Mouse (Mus musculus): ENCODE measurements around the gene Cytip. TPM values are rescaled to one million over a fixed set of nuclear protein-coding genes. Genes with fewer than 3 reads are reported as not detected.

Cytip gene
- total RNA-seq, 2 experiments from 2014 or later = 0.28 to 0.42 TPM

- intact Hi-C loops (cut with DNase I) = no loop called here
- DNase-seq = no peak
- Histone ChIP-seq H3K27ac (no peak overlapping the region), H3K4me3 (no peak overlapping the region)
- no peak for TF ChIP-seq CTCF (IDR thresholded peaks at IDR 0.05)
Observed at GRCm38 (mm10) chr2:58158107-58158506, 37.2 kb downstream of the Cytip start.

- DNase-seq = no peak
- TF ChIP-seq CTCF (IDR thresholded peaks at IDR 0.05) = no peak
- H3K27ac ChIP-seq = no peak overlapping the region
- no peak overlapping the region for H3K4me3 ChIP-seq
- intact Hi-C loops (cut with DNase I) = no loop called here
Observed at GRCm38 (mm10) chr2:58157466-58157865, 37.9 kb downstream of the Cytip start.

GRCm38 (mm10) chr2:58156495-58157392, 38.6 kb downstream of the Cytip start:
- H3K27ac ChIP-seq = no peak overlapping the region
- TF ChIP-seq CTCF (IDR thresholded peaks at IDR 0.05) = no peak
- H3K4me3 ChIP-seq = no peak overlapping the region
- intact Hi-C loops (cut with DNase I) = no loop called here
- DNase-seq = no peak

- intact Hi-C loops (cut with DNase I) = no loop called here
- Histone ChIP-seq H3K27ac (no peak overlapping the region), H3K4me3 (no peak overlapping the region)
- TF ChIP-seq CTCF (IDR thresholded peaks at IDR 0.05) = no peak
- DNase-seq = no peak
Observed at GRCm38 (mm10) chr2:58156108-58156415, 39.3 kb downstream of the Cytip start.

GRCm38 (mm10) chr2:58155271-58156107, 39.8 kb downstream of the Cytip start:
- Histone ChIP-seq H3K27ac (no peak overlapping the region), H3K4me3 (no peak overlapping the region)
- DNase-seq = no peak
- intact Hi-C loops (cut with DNase I) = no loop called here
- TF ChIP-seq CTCF (IDR thresholded peaks at IDR 0.05) = no peak

GRCm38 (mm10) chr2:58154555-58154954, 40.8 kb downstream of the Cytip start:
- intact Hi-C loops (cut with DNase I) = no loop called here
- Histone ChIP-seq H3K4me3 (no peak overlapping the region), H3K27ac (no peak overlapping the region)
- DNase-seq = no peak
- no peak for TF ChIP-seq CTCF (IDR thresholded peaks at IDR 0.05)

- TF ChIP-seq CTCF (IDR thresholded peaks at IDR 0.05) = no peak
- intact Hi-C loops (cut with DNase I) = no loop called here
- Histone ChIP-seq H3K27ac (no peak overlapping the region), H3K4me3 (no peak overlapping the region)
- no peak for DNase-seq
Observed at GRCm38 (mm10) chr2:58153742-58154141, 41.6 kb downstream of the Cytip start.

- H3K27ac ChIP-seq = no peak overlapping the region
- intact Hi-C loops (cut with DNase I) = no loop called here
- DNase-seq = no peak
- H3K4me3 ChIP-seq = no peak overlapping the region
- no peak for TF ChIP-seq CTCF (IDR thresholded peaks at IDR 0.05)
Observed at GRCm38 (mm10) chr2:58149983-58150405, 45.3 kb downstream of the Cytip start.

GRCm38 (mm10) chr2:58146572-58146971, 48.8 kb downstream of the Cytip start:
- H3K4me3 ChIP-seq = no peak overlapping the region
- TF ChIP-seq CTCF (IDR thresholded peaks at IDR 0.05) = no peak
- DNase-seq = peak; percentile 19
- intact Hi-C loops (cut with DNase I) = no loop called here
- H3K27ac ChIP-seq = no peak overlapping the region

GRCm38 (mm10) chr2:58140531-58140930, 54.8 kb downstream of the Cytip start:
- H3K4me3 ChIP-seq = no peak overlapping the region
- no peak for TF ChIP-seq CTCF (IDR thresholded peaks at IDR 0.05)
- H3K27ac ChIP-seq = no peak overlapping the region
- intact Hi-C loops (cut with DNase I) = no loop called here
- no peak for DNase-seq

GRCm38 (mm10) chr2:58138611-58139010, 56.7 kb downstream of the Cytip start:
- DNase-seq = no peak
- intact Hi-C loops (cut with DNase I) = no loop called here
- TF ChIP-seq CTCF (IDR thresholded peaks at IDR 0.05) = no peak
- no peak overlapping the region for H3K4me3 ChIP-seq
- H3K27ac ChIP-seq = no peak overlapping the region

GRCm38 (mm10) chr2:58137676-58138075, 57.7 kb downstream of the Cytip start:
- intact Hi-C loops (cut with DNase I) = no loop called here
- Histone ChIP-seq H3K27ac (no peak overlapping the region), H3K4me3 (no peak overlapping the region)
- TF ChIP-seq CTCF (IDR thresholded peaks at IDR 0.05) = no peak
- DNase-seq = no peak

GRCm38 (mm10) chr2:58136526-58136925, 58.8 kb downstream of the Cytip start:
- TF ChIP-seq CTCF (IDR thresholded peaks at IDR 0.05) = no peak
- H3K27ac ChIP-seq = no peak overlapping the region
- DNase-seq = no peak
- H3K4me3 ChIP-seq = no peak overlapping the region
- intact Hi-C loops (cut with DNase I) = no loop called here
